Mouse (Mus musculus): ENCODE results near the gene Col10a1. TPM values are rescaled to one million over a fixed set of nuclear protein-coding genes. Genes with fewer than 3 reads are reported as not detected.
"Not testable (repeated sequence)": the region's sequence is repeated elsewhere in the genome, so short reads cannot be mapped to it uniquely, and the experiment has no call there.

Gene Col10a1
- total RNA-seq (2021), result not detected
- long read RNA-seq, experiment 1, result 0 reads
- long read RNA-seq, experiment 2, partial matches to known transcripts, result 0 of 4 reads
- long read RNA-seq, experiment 2, other reads (novel, unspliced or antisense), result 4 of 4 reads

DNA sequence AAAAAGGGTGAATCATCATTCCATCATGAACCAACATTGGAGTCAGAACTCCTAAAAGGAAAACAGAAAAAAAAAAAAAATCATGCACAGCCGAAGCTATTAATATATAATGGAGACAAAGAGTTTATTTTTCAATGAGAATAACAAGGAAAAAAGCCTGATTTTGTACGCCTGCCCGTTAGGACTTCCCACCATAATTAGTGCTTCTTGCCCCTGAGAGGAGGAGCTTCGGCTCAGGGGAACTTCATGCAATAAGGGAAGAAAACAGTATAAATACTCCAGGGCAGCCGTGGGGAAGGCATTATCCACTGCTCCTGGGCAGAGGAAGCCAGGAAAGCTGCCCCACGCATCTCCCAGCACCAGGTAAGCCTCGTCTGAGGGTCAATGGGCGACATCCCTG, at the start of gene Col10a1:
Col10a1 (plus strand) TSS at position 301 of the 400 bp plus-strand sequence.
- no peak for DNase-seq
- intact Hi-C loops (cut with DNase I), result no loop called here

DNA sequence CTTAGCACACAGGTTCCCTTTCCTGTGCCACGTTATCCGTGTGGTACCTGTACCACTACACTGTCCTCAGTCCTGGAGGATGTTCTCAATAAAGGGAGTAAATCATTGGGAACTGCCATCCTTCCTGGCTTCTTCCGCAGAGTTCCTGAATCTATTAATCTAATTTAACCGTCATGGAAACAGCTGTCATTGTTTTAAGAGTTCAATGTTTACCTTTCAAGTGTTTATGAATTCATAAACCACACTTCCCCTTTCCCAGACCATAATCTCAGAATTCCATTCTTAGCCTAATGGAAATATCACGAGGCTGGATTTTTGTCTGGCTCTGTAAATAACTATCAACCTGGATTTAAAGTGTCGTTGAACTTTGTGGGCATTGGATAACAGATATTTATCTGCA, 48.8 kb upstream of the Col10a1 start:
- intact Hi-C loops (cut with DNase I), result no loop called here
- no peak for DNase-seq

DNA sequence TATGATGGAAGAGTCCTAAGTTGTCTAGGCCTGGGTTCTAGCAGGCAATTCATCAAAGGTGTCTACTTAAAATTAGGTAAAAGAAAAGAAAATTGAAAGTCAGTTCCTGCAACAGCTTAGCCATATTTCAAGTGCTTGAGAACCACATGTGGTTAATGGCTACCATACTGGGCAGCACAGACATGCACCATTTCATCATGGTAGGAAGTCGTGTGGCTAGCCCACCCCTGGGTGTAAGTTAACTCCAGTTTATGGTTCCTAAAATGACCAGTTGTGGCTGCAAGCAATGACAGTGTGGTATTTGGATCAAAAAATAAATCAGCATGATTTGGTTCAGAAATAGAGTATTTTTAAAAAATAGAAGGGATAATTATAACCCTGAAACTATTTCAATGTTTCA, 47.9 kb upstream of the Col10a1 start:
- intact Hi-C loops (cut with DNase I), result no loop called here
- no peak for DNase-seq

DNA sequence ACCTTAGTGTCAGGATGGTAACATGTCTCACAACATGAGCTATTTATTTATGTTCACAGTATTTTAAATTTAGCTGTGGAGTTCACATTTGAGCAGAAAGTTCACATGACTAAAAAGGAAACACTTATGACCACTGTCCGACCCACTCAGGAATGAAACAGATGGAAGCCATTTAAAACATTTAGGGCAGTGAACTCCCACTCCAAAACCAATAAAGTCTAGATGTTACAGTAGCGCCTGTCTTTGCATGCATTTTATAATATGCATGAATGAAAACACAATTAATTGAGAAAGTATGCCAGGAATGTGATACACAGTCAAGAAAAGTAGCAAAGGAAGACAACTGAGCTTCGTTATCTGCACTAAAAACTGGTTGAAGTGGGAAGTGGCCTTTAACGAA, 37.6 kb upstream of the Col10a1 start:
- no peak for DNase-seq
- intact Hi-C loops (cut with DNase I), result no loop called here

DNA sequence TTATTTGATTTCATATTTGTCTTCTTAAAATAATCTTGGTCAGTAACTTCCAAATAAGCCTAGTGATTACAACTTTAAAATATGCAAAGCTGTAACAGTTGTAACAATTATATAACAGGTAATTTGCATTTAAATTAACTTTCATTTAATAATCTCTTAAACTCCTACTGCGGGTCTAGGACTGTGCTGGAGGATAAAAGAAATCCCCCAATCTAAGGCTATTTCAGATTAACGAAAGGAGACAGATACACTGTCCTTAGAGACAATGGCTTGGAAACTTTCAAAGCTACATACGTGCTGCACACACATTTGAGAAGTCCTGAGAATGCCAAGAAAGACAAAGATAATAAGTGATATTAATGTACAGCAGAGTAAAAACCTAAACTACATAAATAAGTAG, 31.5 kb upstream of the Col10a1 start:
- DNase-seq, result no peak
- intact Hi-C loops (cut with DNase I), result no loop called here

DNA sequence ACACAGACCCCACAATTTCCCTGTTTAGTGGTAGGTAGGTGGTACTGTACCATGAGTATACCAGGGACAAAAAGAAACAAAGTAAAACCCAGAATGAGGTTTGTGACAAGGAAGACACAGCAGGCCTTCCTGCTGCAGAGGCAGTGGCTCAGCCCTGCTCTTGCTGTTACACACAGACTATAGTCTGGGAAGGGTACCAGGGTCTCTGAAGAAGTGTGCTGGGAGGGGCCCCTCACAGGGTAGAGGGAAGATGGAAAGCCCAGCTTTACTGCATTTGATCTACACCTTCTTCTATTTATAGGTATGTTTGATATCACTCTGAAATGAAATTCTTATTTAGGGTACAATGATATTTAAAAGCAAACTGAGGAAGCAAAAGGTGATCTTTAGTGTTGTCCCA, 26.0 kb upstream of the Col10a1 start:
- DNase-seq, result no peak
- intact Hi-C loops (cut with DNase I), result no loop called here

DNA sequence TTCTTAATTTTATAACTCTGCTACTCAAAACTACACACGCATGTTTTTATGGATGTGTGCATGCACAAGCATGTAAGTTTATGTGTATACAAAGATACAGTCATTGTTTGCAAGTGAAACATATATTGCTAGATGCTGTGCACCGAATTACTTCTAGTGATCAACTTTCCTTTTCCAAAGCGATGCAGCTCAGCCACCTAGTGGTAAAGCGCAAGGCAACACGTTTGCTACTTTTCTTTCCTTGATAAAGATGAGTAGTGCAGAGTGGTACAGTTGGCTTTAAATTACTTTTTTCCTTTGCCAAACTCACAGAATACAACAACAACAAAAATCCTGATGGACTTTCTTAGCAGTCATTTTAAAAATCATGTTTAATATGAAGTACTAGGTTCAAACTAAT, 21.6 kb upstream of the Col10a1 start:
- intact Hi-C loops (cut with DNase I), result no loop called here
- DNase-seq, result no peak

DNA sequence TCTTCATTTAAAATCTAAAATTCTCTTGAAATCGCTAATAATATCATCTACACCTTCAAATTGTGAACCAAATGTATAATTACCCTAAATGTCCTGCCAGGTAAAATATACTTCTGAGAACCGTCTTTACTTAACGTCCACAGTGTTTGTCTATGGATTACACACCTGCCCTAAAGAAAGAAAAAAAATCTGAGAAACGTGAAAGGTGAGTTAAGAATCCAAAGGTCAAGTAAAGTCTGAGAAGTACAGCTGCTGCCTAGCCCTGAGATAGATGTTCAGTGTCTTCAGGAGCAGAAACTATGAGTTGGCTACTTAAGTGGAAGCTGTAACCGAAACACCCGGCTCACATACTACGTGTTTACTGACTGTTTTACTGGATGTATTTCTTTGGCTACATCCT, 16.4 kb upstream of the Col10a1 start:
- DNase-seq, result no peak
- intact Hi-C loops (cut with DNase I), result no loop called here

DNA sequence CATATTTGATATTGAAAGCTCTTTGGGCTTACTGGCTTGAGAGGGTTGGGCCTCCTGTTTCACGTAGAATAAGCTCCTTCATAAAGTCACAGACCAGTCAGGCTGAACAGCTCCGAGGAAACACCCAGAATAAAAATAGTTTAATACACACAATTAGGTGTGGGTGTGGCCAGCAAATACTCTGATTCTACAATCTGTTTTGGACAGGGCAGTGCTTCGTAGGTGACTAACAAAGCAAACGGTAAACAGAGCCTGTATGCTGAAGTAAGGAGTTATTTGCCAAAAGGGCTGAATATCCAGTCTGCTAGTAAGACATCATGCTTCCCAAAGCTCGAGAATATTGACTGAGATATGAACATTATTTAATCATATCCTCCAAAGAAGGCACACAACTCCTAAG, 4.1 kb upstream of the Col10a1 start:
- no peak for DNase-seq
- intact Hi-C loops (cut with DNase I), result no loop called here

DNA sequence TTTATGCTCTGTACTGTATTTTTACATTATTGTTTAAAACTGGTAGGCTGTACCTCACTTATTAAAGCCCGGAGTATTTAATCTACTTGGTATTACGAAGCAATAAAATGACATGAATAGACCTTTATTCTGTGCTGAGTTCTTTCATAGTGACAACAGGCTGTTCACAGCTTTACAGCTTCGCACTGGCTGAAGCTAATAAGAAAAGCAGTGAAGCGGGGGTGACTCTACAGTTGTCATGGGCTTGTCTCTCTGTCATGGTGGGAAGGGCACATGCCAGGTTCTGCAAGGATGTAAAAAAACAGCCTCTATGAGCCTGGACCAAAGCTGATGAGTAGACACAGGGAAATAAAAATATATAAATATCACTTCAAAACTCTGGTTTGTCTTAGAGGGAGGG, 7.2 kb downstream of the Col10a1 start:
- DNase-seq, result no peak
- intact Hi-C loops (cut with DNase I), result no loop called here

DNA sequence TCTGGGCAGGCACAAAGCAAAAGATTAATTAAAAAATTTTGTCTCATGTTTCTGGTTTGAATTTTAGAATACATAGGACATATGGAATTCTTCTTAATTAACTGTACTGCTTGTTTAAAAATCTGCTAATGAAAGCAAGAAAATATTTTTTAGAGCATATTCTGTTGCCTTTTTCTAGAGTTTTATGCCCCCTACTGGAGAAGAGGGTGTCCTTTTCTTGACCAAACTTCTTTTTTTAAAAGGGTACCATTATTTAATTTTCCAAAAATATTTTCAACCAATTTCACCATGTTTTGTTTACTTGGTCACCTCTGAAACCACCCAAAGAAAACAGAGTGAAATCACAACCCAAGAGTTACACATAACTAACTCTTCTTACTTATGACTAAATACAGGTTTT, 9.5 kb downstream of the Col10a1 start:
- intact Hi-C loops (cut with DNase I), result no loop called here
- no peak for DNase-seq

DNA sequence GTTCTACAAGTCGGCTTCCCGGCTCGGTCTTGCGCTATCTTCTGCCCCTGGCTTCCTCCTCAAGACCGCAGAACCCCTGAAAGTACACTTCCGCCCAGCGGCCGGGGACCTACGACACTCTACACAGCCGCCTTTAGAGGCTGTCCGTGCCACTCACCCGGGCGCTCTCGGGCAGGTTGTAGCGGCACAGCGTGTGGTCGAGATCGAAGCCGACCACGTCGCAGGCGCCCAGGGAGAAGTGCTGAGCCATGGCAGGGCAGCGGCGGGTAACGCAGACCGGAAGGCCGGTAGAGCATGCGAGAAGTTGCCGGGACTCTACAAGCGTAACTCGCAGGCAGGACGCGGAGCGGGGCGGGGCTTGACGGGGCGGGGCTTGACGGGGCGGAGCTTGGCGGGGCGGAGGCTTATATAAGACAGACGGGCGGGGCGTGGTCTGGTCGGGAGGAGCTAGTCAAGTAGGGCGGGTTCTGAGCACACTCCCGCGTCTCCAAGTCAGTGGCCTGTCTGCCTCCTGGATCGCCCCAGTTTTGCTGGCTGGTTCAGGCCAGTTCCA, 28.5 kb downstream of the Col10a1 start, which contains the start of gene Nt5dc1:
Nt5dc1 (minus strand) TSS at position 349 of the 553 bp plus-strand sequence.
- intact Hi-C loops (cut with DNase I), result no loop called here
- peak; percentile 93 to 94 for DNase-seq

DNA sequence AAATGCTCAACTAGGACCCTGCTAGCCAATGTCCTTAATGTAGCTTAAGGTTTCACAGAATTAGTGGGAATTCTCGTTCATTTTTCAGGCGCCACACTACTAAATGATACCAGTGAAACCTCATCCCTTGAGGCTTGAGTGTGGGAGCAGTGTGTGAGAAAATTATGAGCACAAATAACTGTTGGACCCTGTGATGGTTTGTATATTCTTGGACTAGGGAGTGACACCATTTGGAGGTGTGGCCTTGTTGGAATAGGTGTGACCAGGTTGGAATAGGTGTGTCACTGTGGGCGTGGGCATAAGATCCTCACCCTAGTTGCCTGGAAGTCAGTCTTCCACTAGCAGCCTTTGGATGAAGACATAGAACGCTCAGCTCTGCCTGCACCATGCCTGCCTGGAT, 29.0 kb downstream of the Col10a1 start:
- DNase-seq; intact Hi-C loops (cut with DNase I): not testable (repeated sequence)

DNA sequence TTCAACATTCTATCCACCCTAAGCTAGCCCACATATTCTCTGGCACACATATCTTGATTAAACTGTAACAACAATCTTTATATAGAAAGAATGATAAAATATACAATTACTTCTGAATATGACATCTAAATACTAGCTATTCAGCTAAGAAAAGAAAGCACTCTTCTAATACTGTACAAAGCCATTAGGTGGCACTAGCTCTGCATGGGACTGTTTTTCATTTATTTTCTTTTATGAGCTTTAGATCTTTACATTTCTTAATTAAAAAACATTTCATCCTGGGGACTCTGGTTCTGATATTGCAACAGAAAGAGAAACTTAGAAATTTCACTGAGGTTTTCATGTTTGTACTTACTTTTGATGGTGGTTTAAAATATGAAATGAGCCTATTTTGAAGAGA, 42.0 kb downstream of the Col10a1 start:
- intact Hi-C loops (cut with DNase I), result no loop called here
- DNase-seq, result no peak

DNA sequence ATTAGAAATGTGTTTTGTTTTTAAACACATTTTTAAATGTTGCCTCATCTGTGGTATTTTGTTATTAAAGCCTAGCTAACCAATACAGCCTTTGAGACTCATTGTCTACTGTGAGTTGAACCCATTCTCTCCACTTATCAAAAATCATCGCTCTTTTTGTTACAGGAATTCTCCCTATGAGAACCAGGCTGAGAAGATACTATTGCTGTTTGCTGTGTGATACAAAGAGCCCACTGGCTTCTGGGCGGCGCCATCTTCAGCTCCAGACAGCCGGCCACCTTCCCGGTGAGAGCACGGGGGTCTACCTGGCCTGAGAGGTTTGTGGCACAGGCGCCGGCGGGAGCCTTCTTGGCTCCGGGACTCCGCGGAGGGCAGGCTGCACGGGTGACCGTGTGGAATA, 44.4 kb downstream of the Col10a1 start:
- intact Hi-C loops (cut with DNase I); DNase-seq: not testable (repeated sequence)

Other genes with a start within 250 kb of the Col10a1 start
- gene Dse, start 182.3 kb upstream of the Col10a1 start, total RNA-seq (2021), result 1 to 10 TPM; 3.5 to 4.5 TPM
- 10 to 100 TPM; 47.4 to 49.4 TPM for gene Tspyl1, start 107.8 kb upstream of the Col10a1 start, total RNA-seq (2021)
- 1 to 10 TPM in 1 of 2 experiments, under 1 TPM in 1; 0.99 to 1.3 TPM for gene Tspyl4, start 92.5 kb upstream of the Col10a1 start, total RNA-seq (2021)
- gene Nt5dc1, start 28.6 kb downstream of the Col10a1 start, total RNA-seq (2021), result 1 to 10 TPM; 4.4 to 4.8 TPM
- gene Frk, start 93.4 kb downstream of the Col10a1 start, total RNA-seq (2021), result 1 to 10 TPM in 1 of 2 experiments, under 1 TPM in 1; 0.69 to 1.1 TPM